Mouse (Mus musculus) ES-Bruce4 (cell line): ENCODE data around the gene Fam129b. TPM values are rescaled to one million over a fixed set of nuclear protein-coding genes. Genes with fewer than 3 reads are reported as not detected.

Experiments used
- H3K27ac ChIP-seq: 2 replicates; pipeline ENCODE4 v1.5.1; 2012; ENCODE audit warnings: low read length, inconsistent platforms; ENCODE audit not compliant: insufficient read depth
- H3K27me3 ChIP-seq: 2 replicates; pipeline ENCODE4 v1.6.1; 2012; ENCODE audit warnings: mild to moderate bottlenecking, low read length, inconsistent platforms; ENCODE audit not compliant: control insufficient read depth, poor library complexity, insufficient read depth, severe bottlenecking
- H3K36me3 ChIP-seq: 2 replicates; pipeline ENCODE4 v1.6.1; 2012; ENCODE audit warnings: inconsistent platforms, mild to moderate bottlenecking, low read length, moderate library complexity; ENCODE audit not compliant: control insufficient read depth, poor library complexity, insufficient read depth, severe bottlenecking
- H3K4me1 ChIP-seq: one replicate; pipeline ENCODE4 v1.8.1; 2011; ENCODE audit warnings: low read length; ENCODE audit not compliant: control insufficient read depth, insufficient read depth
- H3K4me3 ChIP-seq: 2 replicates; pipeline ENCODE4 v1.5.1; 2011; ENCODE audit warnings: low read depth, mild to moderate bottlenecking, low read length
- H3K9ac ChIP-seq: 2 replicates; pipeline ENCODE4 v1.6.1; 2012; ENCODE audit warnings: low read depth, mild to moderate bottlenecking, inconsistent platforms; ENCODE audit not compliant: poor library complexity, severe bottlenecking
- H3K9me3 ChIP-seq: replicated peaks from 2 replicates; pipeline ENCODE4 v1.6.1; 2012; ENCODE audit warnings: mild to moderate bottlenecking, low read length, inconsistent platforms; ENCODE audit not compliant: control insufficient read depth, poor library complexity, insufficient read depth, severe bottlenecking
- CTCF ChIP-seq: IDR thresholded peaks from one replicate; pipeline ENCODE4 v1.8.1; 2011; ENCODE audit warnings: low read depth, low read length
- EP300 ChIP-seq: IDR thresholded peaks from 2 replicates; pipeline ENCODE4 v1.6.1; 2011; ENCODE audit warnings: low read depth, low read length; ENCODE audit not compliant: insufficient read depth
- POLR2A ChIP-seq: IDR thresholded peaks from one replicate; pipeline ENCODE4 v1.8.1; 2011; ENCODE audit warnings: low read length; ENCODE audit not compliant: insufficient read depth
- polyA plus RNA-seq: library from polyadenylated mRNA; stranded (reverse); fragments of >200 nt; gene quantifications from 2 replicates; pipeline ENCODE4 v1.2.4, GENCODE M21; 2011; ENCODE audit warnings: low read depth; ENCODE audit not compliant: missing spikeins, insufficient read depth, insufficient read length

Gene Fam129b
- polyA plus RNA-seq, 1 experiment: 65.5 TPM

GRCm38 (mm10) chr2:32963981-32964380 is 88.1 kb downstream of the Fam129b start:
- Histone ChIP-seq H3K9me3 (no peaks in the 10 kb centered on the region), H3K27ac (peak overlapping the region; percentile 17; the same call in 1 of the 2 replicates), H3K36me3 (peaks cover 32% of the 10 kb centered on the region), H3K4me3 (no peak overlapping the region; the same call in 1 of the 2 replicates), H3K4me1 (no peaks in the 10 kb centered on the region), H3K9ac (peak overlapping the region; percentile 93; the same call in 1 of the 2 replicates), H3K27me3 (no peaks in the 10 kb centered on the region)
- TF ChIP-seq POLR2A (no peak), EP300 (no peak), CTCF (no peak)

GRCm38 (mm10) chr2:32964659-32965457 is 88.9 kb downstream of the Fam129b start:
- Histone ChIP-seq H3K36me3 (peaks cover 32% of the 10 kb centered on the region), H3K27ac (peak overlapping the region; percentile 42), H3K9ac (peak overlapping the region; percentile 5; the same call in 1 of the 2 replicates), H3K4me3 (no peak overlapping the region), H3K9me3 (no peaks in the 10 kb centered on the region), H3K27me3 (no peaks in the 10 kb centered on the region), H3K4me1 (no peaks in the 10 kb centered on the region)
- TF ChIP-seq CTCF (no peak), POLR2A (no peak), EP300 (no peak)

GRCm38 (mm10) chr2:32965511-32966183 is 89.7 kb downstream of the Fam129b start:
- peak overlapping the region; percentile 73; the same call in 1 of the 2 replicates for H3K9ac ChIP-seq
- H3K27me3 ChIP-seq: no peaks in the 10 kb centered on the region
- TF ChIP-seq EP300: no peak
- TF ChIP-seq CTCF: no peak
- TF ChIP-seq POLR2A: no peak
- H3K9me3 ChIP-seq: no peaks in the 10 kb centered on the region
- peaks cover 32% of the 10 kb centered on the region for H3K36me3 ChIP-seq
- H3K4me3 ChIP-seq: peak overlapping the region; percentile 43
- H3K27ac ChIP-seq: no peak overlapping the region
- H3K4me1 ChIP-seq: no peaks in the 10 kb centered on the region

GRCm38 (mm10) chr2:32966184-32966688 is 90.3 kb downstream of the Fam129b start:
- no peaks in the 10 kb centered on the region for H3K4me1 ChIP-seq
- no peaks in the 10 kb centered on the region for H3K27me3 ChIP-seq
- TF ChIP-seq CTCF: no peak
- no peak for TF ChIP-seq POLR2A
- TF ChIP-seq EP300: no peak

GRCm38 (mm10) chr2:32966689-32967631 is 91.0 kb downstream of the Fam129b start:
- Histone ChIP-seq H3K4me3 (peak overlapping the region; percentile 84), H3K4me1 (no peaks in the 10 kb centered on the region), H3K27me3 (no peaks in the 10 kb centered on the region), H3K27ac (peak overlapping the region; percentile 81), H3K36me3 (peaks cover 30% of the 10 kb centered on the region), H3K9me3 (no peaks in the 10 kb centered on the region), H3K9ac (peak overlapping the region; percentile 73)
- peak; percentile 60 for TF ChIP-seq CTCF
- peak; percentile 83 for TF ChIP-seq POLR2A
- no peak for TF ChIP-seq EP300

More at GRCm38 (mm10) chr2:32966184-32966688, 90.3 kb downstream of the Fam129b start:
- no peaks in the 10 kb centered on the region for H3K9me3 ChIP-seq
- peak overlapping the region; percentile 73 for H3K9ac ChIP-seq
- H3K27ac ChIP-seq: peak overlapping the region; percentile 81
- H3K36me3 ChIP-seq: peaks cover 32% of the 10 kb centered on the region
- H3K4me3 ChIP-seq: peak overlapping the region; percentile 84
